Mouse (Mus musculus) liver, embryonic 11.5 days (tissue): ENCODE results near the gene Cchcr1. TPM values are rescaled to one million over a fixed set of nuclear protein-coding genes. Genes with fewer than 3 reads are reported as not detected.

Experiments
- ATAC-seq: fragments of 200-750 bp; cut with Nextera tagmentation; replicated peaks from 2 replicates; pipeline ENCODE4 v1.8.0; 2017; ENCODE audit warnings: moderate number of reproducible peaks, mild to moderate bottlenecking, moderate TSS enrichment, moderate library complexity; ENCODE audit not compliant: low FRiP score
- DNase-seq: peaks from one replicate; pipeline ENCODE4 v3.0.0-alpha.2; 2017; ENCODE audit warnings: low spot score
- H3K27ac ChIP-seq: fragments of 300-500 bp; sonication (generic); 2 replicates; pipeline ENCODE4 v1.5.1; 2014; ENCODE audit warnings: mild to moderate bottlenecking, low read depth, low read length, control low read depth
- H3K27me3 ChIP-seq: fragments of 300-500 bp; sonication (generic); replicated peaks from 2 replicates; pipeline ENCODE4 v1.6.1; 2014; ENCODE audit warnings: low read length, mixed read lengths; ENCODE audit not compliant: control insufficient read depth, insufficient read depth
- H3K36me3 ChIP-seq: fragments of 300-500 bp; sonication (generic); 2 replicates; pipeline ENCODE4 v1.6.1; 2014; ENCODE audit warnings: mild to moderate bottlenecking, low read length, moderate library complexity, mixed read lengths; ENCODE audit not compliant: control insufficient read depth, insufficient read depth
- H3K4me1 ChIP-seq: fragments of 300-500 bp; sonication (generic); replicated peaks from 2 replicates; pipeline ENCODE4 v1.6.1; 2014; ENCODE audit warnings: low read length, mixed read lengths; ENCODE audit not compliant: control insufficient read depth, insufficient read depth
- H3K4me2 ChIP-seq: fragments of 300-500 bp; sonication (generic); 2 replicates; pipeline ENCODE4 v1.6.1; 2014; ENCODE audit warnings: mild to moderate bottlenecking, control low read depth, moderate library complexity
- H3K4me3 ChIP-seq: fragments of 300-500 bp; sonication (generic); 2 replicates; pipeline ENCODE4 v1.5.1; 2014; ENCODE audit warnings: low read depth, low read length, control low read depth
- H3K9ac ChIP-seq: fragments of 300-500 bp; sonication (generic); 2 replicates; pipeline ENCODE4 v1.6.1; 2014; ENCODE audit warnings: low read depth, low read length, control low read depth
- H3K9me3 ChIP-seq: fragments of 300-500 bp; sonication (generic); 2 replicates; pipeline ENCODE4 v1.6.1; 2016; ENCODE audit warnings: low read length, inconsistent platforms, mixed read lengths; ENCODE audit not compliant: control insufficient read depth
- WGBS: fragments of 180-500 bp; shearing (Covaris S2); extraction: QIAGEN DNeasy Blood & Tissue Kit; methylation state at CpG from one replicate; pipeline ENCODE4 v1.1.7; 2014; 5-methylcytosine and 5-hydroxymethylcytosine counted together
- polyA plus RNA-seq: library from polyadenylated mRNA; unstranded; fragments of >200 nt; fragmentation: Nextera tagmentation; extraction: Ambion mirVana; gene quantifications from 2 replicates; pipeline ENCODE4 v1.2.1, GENCODE M21; 2014

The Cchcr1 gene
- polyA plus RNA-seq, 1 experiment from 2014 or later = 14.2 TPM

DNA sequence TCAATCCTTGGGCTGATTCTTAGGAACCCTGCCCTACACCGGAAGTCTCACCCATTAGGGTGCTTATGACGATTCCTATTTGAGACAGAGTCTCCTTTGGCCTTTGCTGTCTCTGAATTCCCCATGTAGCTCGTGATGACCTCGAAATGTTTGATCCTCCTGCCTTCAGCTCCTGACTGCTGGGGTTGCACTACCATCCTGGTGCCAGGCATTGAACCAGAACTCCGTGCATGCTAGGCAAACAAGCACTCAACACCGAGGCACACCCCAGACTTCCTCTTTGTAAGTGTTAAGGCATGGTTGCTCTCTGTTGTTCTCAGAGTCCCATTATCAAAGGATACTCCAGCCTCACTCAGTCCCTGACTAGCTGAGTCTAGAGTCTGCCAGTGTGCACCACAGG lies 27.1 kb downstream of the Cchcr1 start:
- Histone ChIP-seq H3K36me3 (no peaks in the 10 kb centered on the region), H3K9ac (no peak overlapping the region), H3K4me1 (no peaks in the 10 kb centered on the region), H3K27me3 (no peaks in the 10 kb centered on the region), H3K4me3 (no peak overlapping the region), H3K4me2 (no peak overlapping the region), H3K9me3 (no peaks in the 10 kb centered on the region), H3K27ac (no peak overlapping the region)
- no peak for DNase-seq
- WGBS = 67% methylated on average over 6 of the region's 6 CpGs
- no peak for ATAC-seq

DNA sequence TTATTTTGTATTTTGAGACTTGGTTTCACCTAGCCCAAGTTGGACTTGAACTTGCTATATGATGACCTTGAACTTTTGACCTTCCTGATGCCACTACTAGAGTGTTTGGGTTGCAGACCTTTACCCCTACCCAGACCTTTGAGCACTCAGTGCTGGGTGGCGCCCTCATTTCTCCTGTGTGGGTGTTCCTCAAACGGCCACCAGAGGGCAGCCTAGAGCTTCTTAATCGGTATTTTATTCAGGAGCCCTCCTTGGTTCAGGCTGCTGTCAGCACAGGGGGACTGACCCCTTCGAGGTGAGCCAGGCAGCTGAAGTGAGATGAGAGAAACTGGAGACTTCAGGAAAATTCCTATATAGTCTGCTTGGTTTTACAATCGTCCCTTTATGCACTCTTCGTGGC lies 27.8 kb downstream of the Cchcr1 start:
- no peak overlapping the region for H3K4me2 ChIP-seq
- H3K9ac ChIP-seq = no peak overlapping the region
- no peaks in the 10 kb centered on the region for H3K27me3 ChIP-seq
- no peak for ATAC-seq
- no peaks in the 10 kb centered on the region for H3K4me1 ChIP-seq
- no peak overlapping the region for H3K4me3 ChIP-seq
- no peaks in the 10 kb centered on the region for H3K9me3 ChIP-seq
- H3K36me3 ChIP-seq = no peaks in the 10 kb centered on the region
- 34% methylated on average over 6 of the region's 6 CpGs for WGBS
- no peak for DNase-seq
- no peak overlapping the region for H3K27ac ChIP-seq

DNA sequence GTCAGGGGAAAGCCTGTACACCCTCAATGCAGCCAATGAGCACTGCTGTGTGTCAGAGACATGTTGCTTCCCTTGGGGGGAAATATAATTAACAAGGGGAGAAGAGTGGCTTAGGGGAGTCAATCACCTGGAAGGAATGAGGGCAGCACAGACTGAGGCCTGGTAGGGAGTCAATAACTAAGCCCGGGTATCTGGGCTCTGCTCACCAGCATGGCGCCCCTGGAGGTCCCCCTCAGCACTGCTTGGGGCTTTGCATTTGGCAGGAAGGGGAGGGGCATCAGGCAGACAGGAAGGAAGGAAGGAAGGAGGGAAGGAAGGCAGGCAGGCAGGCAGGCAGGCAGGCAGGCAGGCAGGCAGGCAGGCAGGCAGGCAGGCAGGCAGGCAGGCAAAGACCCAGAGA lies 30.6 kb downstream of the Cchcr1 start:
- no peaks in the 10 kb centered on the region for H3K4me1 ChIP-seq
- DNase-seq (no peak), ATAC-seq (no peak)
- no peaks in the 10 kb centered on the region for H3K36me3 ChIP-seq
- H3K9ac ChIP-seq = no peak overlapping the region
- no peak overlapping the region for H3K4me2 ChIP-seq
- no peak overlapping the region for H3K4me3 ChIP-seq
- H3K27ac ChIP-seq = no peak overlapping the region
- H3K9me3 ChIP-seq = no peaks in the 10 kb centered on the region
- WGBS = 78% methylated on average over 2 of the region's 2 CpGs
- no peaks in the 10 kb centered on the region for H3K27me3 ChIP-seq

DNA sequence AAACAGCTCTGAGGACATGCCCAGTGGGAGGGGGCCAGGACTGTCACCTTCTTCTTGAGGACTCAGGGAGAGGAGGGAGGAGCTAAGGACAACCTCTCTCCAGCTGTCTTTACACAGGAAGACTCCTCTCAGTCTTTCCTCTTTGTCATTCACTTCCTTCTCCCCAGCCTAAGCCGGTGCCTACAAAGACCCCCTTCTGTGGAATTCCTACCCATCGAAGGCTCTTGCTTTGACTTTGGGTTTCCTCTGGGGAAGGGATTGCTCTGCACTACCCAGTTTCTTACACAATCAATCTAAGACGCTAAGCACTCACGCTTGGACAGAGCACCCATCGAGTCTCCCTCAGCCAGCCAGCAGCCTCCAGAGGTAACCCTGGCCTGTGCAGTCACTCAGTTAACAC lies 31.7 kb downstream of the Cchcr1 start:
- DNase-seq = no peak
- Histone ChIP-seq H3K4me1 (no peaks in the 10 kb centered on the region), H3K27ac (no peak overlapping the region), H3K36me3 (no peaks in the 10 kb centered on the region), H3K4me2 (no peak overlapping the region), H3K9me3 (no peaks in the 10 kb centered on the region), H3K27me3 (no peaks in the 10 kb centered on the region), H3K9ac (no peak overlapping the region), H3K4me3 (no peak overlapping the region)
- no peak for ATAC-seq
- WGBS = 25% methylated on average over 5 of the region's 5 CpGs

DNA sequence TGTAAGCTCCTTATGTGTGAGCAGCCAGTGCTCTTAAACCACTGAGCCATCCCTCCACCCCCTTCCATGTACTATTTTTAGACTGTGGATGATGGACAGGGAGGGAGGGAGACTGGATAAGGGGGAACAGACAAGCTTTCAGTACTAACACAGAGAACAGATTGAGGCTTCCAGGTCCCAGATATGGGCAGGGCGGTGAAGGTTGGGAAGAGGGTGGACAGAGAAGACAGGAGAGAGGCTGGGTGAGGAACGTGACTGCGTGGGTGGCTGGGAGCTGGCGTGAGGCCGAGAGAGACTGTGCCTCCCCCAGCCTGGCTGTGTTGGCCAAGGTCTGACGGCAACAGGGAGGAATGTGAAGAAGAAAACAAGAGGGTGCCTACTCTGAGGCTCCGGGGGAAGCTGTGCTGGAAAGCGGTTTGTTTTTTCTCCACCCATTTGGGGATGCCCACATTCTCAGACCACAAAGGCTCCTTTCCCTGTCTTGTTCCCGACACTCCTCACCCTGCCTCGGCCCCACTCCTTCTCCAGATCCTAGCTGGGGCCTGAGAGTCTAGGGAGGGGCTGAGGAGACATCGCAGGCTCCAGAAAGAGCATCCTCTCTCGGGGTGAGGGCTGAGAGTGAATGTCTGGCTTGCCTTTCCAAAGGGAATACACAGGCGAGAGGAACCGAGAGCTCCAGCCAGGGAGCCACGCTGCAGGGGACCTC lies 32.7 kb downstream of the Cchcr1 start:
- no peak overlapping the region for H3K4me3 ChIP-seq
- H3K27ac ChIP-seq = peak overlapping the region; percentile 16
- DNase-seq = no peak
- no peak overlapping the region for H3K9ac ChIP-seq
- no peaks in the 10 kb centered on the region for H3K36me3 ChIP-seq
- 43% methylated on average over 15 of the region's 15 CpGs for WGBS
- no peaks in the 10 kb centered on the region for H3K4me1 ChIP-seq
- no peaks in the 10 kb centered on the region for H3K27me3 ChIP-seq
- no peak overlapping the region for H3K4me2 ChIP-seq
- no peaks in the 10 kb centered on the region for H3K9me3 ChIP-seq
- no peak for ATAC-seq

DNA sequence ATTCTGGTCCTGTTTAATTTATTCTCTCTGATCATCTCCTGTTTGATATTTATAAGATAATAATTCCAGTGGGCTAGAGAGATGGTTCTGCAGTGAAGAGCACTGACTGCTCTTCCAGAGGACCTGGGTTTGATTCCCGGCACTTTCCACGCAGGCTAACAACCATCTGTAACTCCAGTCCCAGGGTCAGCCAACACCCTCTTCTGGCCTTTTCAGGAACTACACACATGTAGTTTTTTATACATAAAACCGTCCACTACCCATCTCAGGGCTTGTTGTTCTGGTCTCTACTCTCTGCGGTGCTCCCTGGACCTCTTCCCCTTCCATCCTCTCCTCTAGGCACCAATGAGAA lies 33.2 kb downstream of the Cchcr1 start:
- no peak overlapping the region for H3K4me2 ChIP-seq
- 91% methylated on average over 4 of the region's 4 CpGs for WGBS
- H3K4me1 ChIP-seq = no peaks in the 10 kb centered on the region
- ATAC-seq (no peak), DNase-seq (no peak)
- H3K9me3 ChIP-seq = no peaks in the 10 kb centered on the region
- no peaks in the 10 kb centered on the region for H3K36me3 ChIP-seq
- H3K27me3 ChIP-seq = no peaks in the 10 kb centered on the region
- peak overlapping the region; percentile 16; the same call in 1 of the 2 replicates for H3K27ac ChIP-seq
- H3K9ac ChIP-seq = no peak overlapping the region
- no peak overlapping the region for H3K4me3 ChIP-seq

DNA sequence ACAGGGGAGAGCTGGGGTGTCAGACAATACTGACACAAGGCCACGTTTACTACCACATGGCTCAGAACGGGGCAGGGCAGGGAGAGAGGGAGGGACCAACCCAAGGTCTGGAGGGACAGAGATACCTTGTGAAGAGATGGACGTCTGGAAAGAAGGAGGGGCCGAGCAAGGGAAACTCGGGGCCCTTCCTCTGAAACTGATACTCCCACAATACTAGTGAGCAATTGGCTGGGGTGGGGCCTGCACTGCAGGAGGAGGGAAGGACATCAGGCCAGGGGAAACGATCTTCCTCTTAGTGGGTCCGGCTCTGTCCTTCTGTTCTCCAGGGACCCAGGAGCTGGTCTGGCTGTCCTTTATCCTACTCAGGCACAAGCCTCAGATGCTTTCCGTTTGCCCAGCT lies 34.0 kb downstream of the Cchcr1 start:
- Histone ChIP-seq H3K4me1 (no peaks in the 10 kb centered on the region), H3K27me3 (no peaks in the 10 kb centered on the region), H3K27ac (no peak overlapping the region), H3K4me2 (no peak overlapping the region), H3K4me3 (no peak overlapping the region), H3K9ac (no peak overlapping the region), H3K9me3 (no peaks in the 10 kb centered on the region), H3K36me3 (no peaks in the 10 kb centered on the region)
- no peak for ATAC-seq
- WGBS = 51% methylated on average over 8 of the region's 8 CpGs
- DNase-seq = no peak

DNA sequence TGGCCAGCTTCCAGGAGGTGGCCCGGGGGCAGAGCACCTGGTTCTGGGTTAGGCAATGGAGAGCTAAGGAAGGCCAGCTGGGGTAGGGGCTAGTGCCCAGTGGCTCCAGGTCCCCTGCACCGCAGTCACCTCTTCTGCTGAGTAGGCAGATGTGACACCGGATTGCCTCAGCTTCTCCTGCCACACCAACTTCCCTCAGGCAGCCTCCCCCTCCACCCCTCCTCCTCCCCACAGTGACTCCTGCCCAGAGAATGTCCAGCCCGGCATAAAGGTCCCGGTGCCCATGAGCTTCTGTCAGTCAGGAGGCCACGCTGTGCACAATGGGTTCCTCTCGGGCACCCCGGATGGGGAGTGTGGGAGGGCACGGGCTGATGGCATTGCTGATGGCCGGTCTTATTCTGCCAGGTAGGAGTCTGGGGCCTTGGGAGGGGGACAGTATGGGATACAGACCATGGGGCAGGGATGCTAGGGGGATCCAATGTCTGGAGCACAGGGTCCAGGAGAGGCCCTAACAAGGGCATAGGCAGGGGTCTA lies 35.0 kb downstream of the Cchcr1 start, which contains the start of gene Cdsn:
Gene Cdsn, plus strand, starts transcription at position 248 of the 534 bp plus-strand sequence.
- no peaks in the 10 kb centered on the region for H3K9me3 ChIP-seq
- H3K27ac ChIP-seq = no peak within 1 kb of the TSS
- no peaks in the 10 kb centered on the region for H3K27me3 ChIP-seq
- 75% methylated on average over 10 of the region's 10 CpGs for WGBS
- no peak within 1 kb of the TSS for H3K9ac ChIP-seq
- H3K4me3 ChIP-seq = no peak within 1 kb of the TSS
- H3K36me3 ChIP-seq = no peaks in the 10 kb centered on the region
- no peak for ATAC-seq
- no peaks in the 10 kb centered on the region for H3K4me1 ChIP-seq
- H3K4me2 ChIP-seq = no peak within 1 kb of the TSS
- DNase-seq = no peak

DNA sequence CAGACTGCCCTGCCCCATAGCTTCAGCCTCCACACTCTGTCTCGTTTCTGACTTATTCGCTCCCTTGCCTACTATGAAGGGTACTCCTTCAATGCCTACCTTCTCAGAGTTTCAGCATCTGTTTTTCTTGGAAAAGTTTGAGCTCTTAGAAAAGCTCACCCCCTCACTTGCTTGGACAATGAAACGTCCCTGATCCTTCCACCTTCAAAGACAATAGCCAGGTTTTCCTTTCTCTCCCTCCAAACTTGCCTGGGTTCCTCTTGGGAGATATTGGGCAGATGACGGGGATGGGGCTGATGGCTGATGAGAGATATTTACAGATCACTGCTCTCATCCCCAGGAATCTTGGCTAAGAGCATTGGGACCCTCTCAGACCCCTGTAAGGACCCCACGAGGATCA lies 37.4 kb downstream of the Cchcr1 start:
- DNase-seq (no peak), ATAC-seq (no peak)
- H3K27me3 ChIP-seq = no peaks in the 10 kb centered on the region
- H3K36me3 ChIP-seq = no peaks in the 10 kb centered on the region
- H3K9ac ChIP-seq = no peak overlapping the region
- H3K4me3 ChIP-seq = no peak overlapping the region
- H3K27ac ChIP-seq = no peak overlapping the region
- 73% methylated on average over 5 of the region's 5 CpGs for WGBS
- H3K4me2 ChIP-seq = no peak overlapping the region
- no peaks in the 10 kb centered on the region for H3K4me1 ChIP-seq
- H3K9me3 ChIP-seq = no peaks in the 10 kb centered on the region
